ENCODE assay signal across 8 mouse cellular contexts in genomic region chr5:122423083-122423482, GRCm38 (mm10). TPM values are rescaled to one million over a fixed set of nuclear protein-coding genes. Genes with fewer than 3 reads are reported as not detected.
DNase-seq lines count a peak whose midpoint lies in the region; ATAC-seq and TF ChIP-seq lines count a peak whose summit lies in the region.

No protein-coding gene starts in this region.

- H3K9ac ChIP-seq in heart, embryonic 12.5 days: peak overlapping the region; percentile 95
- peak overlapping the region; percentile 82 for H3K9ac ChIP-seq in CH12.LX (ENCODE audit: insufficient read depth, low read depth)
- peak overlapping the region; percentile 89 for H3K9ac ChIP-seq in forebrain, embryonic 11.5 days (ENCODE audit: low read length)
- H3K9ac ChIP-seq in liver, embryonic 13.5 days: peak overlapping the region; percentile 94

- 26% methylated on average over 15 of the region's 15 CpGs for WGBS in heart, embryonic 12.5 days
- WGBS in forebrain, embryonic 11.5 days: 40% methylated on average over 15 of the region's 15 CpGs
- 16% methylated on average over 15 of the region's 15 CpGs for WGBS in liver, embryonic 13.5 days (ENCODE audit: insufficient replicate concordance)

- peak overlapping the region; percentile 90 for H3K4me2 ChIP-seq in heart, embryonic 12.5 days
- peak overlapping the region; percentile 45; the same call in 1 of the 2 replicates for H3K4me2 ChIP-seq in CH12.LX (ENCODE audit: insufficient read depth, low read depth, poor library complexity, severe bottlenecking)
- H3K4me2 ChIP-seq in forebrain, embryonic 11.5 days (ENCODE audit: low read depth, low read length, severe bottlenecking): peak overlapping the region; percentile 62
- peak overlapping the region; percentile 93 for H3K4me2 ChIP-seq in liver, embryonic 13.5 days

- peaks cover 9% of the 10 kb centered on the region for H3K36me3 ChIP-seq in heart, embryonic 12.5 days
- peaks cover 7 to 28% of the 10 kb centered on the region in 2 experiments for H3K36me3 ChIP-seq in CH12.LX (replicated peaks in 1 of 2; ENCODE audit: control insufficient read depth in 1 of 2, insufficient read depth in 1 of 2, low read length in 1 of 2)
- H3K36me3 ChIP-seq in forebrain, embryonic 11.5 days (ENCODE audit: control insufficient read depth, insufficient read depth, low read length): no peaks in the 10 kb centered on the region; the same call in 1 of the 2 replicates
- H3K36me3 ChIP-seq in liver, embryonic 13.5 days: peaks cover 9% of the 10 kb centered on the region

- H3K4me3 ChIP-seq in heart, embryonic 12.5 days: peak overlapping the region; percentile 90
- H3K4me3 ChIP-seq in CH12.LX (replicated peaks in 1 of 3; ENCODE audit: low read depth in 2 of 3, low read length in 2 of 3, poor library complexity in 1 of 3): peak overlapping the region; percentile 94 to 98 (median 95)
- peak overlapping the region; percentile 98 for H3K4me3 ChIP-seq in forebrain, embryonic 11.5 days (ENCODE audit: low read depth, low read length)
- H3K4me3 ChIP-seq in liver, embryonic 13.5 days (replicated peaks): peak overlapping the region; percentile 97

- H3K4me1 ChIP-seq in heart, embryonic 12.5 days (replicated peaks): peaks cover 21% of the 10 kb centered on the region
- peaks cover 6 to 20% of the 10 kb centered on the region in 2 experiments; a peak in 3 of 4 replicates for H3K4me1 ChIP-seq in CH12.LX (ENCODE audit: control insufficient read depth in 1 of 2, insufficient read depth in 2 of 2)
- peaks cover 3% of the 10 kb centered on the region; the same call in 1 of the 2 replicates for H3K4me1 ChIP-seq in forebrain, embryonic 11.5 days (replicated peaks; ENCODE audit: control insufficient read depth, insufficient read depth, low read length)
- peaks cover 34% of the 10 kb centered on the region for H3K4me1 ChIP-seq in liver, embryonic 13.5 days (replicated peaks)

- no peak for ATAC-seq in heart, embryonic 12.5 days (ENCODE audit: insufficient number of reproducible peaks, low FRiP score)
- ATAC-seq in forebrain, embryonic 11.5 days (replicated peaks; ENCODE audit: low FRiP score): no peak
- no peak for ATAC-seq in liver, embryonic 13.5 days (ENCODE audit: low read depth)

- no peak for TF ChIP-seq EP300 in CH12.LX (IDR thresholded peaks at IDR 0.05; ENCODE audit: low read length)

- no peak for DNase-seq in heart, adult 18-20 months
- DNase-seq in CH12.LX (ENCODE audit: extremely low read depth) (peak; percentile 14), adipocyte (ENCODE audit: low spot score) (no peak)
- DNase-seq in forebrain, embryonic 11.5 days (ENCODE audit: low spot score): no peak
- DNase-seq in liver, embryonic 13.5 days: peak; percentile 17
- no peak for DNase-seq in testis, postnatal 10 days (ENCODE audit: low spot score)
- DNase-seq in thymus, postnatal 25 days: no peak

- H3K27me3 ChIP-seq in heart, embryonic 12.5 days (replicated peaks): no peaks in the 10 kb centered on the region
- H3K27me3 ChIP-seq in CH12.LX (replicated peaks): no peaks in the 10 kb centered on the region
- no peaks in the 10 kb centered on the region for H3K27me3 ChIP-seq in forebrain, embryonic 11.5 days (ENCODE audit: control insufficient read depth, insufficient read depth, low read length)
- no peaks in the 10 kb centered on the region for H3K27me3 ChIP-seq in liver, embryonic 13.5 days

- no peak overlapping the region for H3K27ac ChIP-seq in heart, embryonic 12.5 days (ENCODE audit: poor library complexity, severe bottlenecking)
- H3K27ac ChIP-seq in CH12.LX (ENCODE audit: insufficient read depth, low read depth): no peak overlapping the region
- no peak overlapping the region for H3K27ac ChIP-seq in forebrain, embryonic 11.5 days (ENCODE audit: low read depth, low read length)
- H3K27ac ChIP-seq in liver, embryonic 13.5 days: peak overlapping the region; percentile 77

- TF ChIP-seq CTCF in CH12.LX (conservative IDR thresholded peaks at IDR 0.05 in 1 of 2, IDR thresholded peaks at IDR 0.05 in 1 of 2; ENCODE audit: low read depth in 2 of 2, low read length in 2 of 2): no peak

- dilution Hi-C loops in CH12.LX (cut with MboI; ENCODE audit: extremely low pct_ligation_motif_present, extremely low pct_unique_long_range_greater_than_20kb, low sequenced_read_pairs): no loop called here

- peaks cover 17% of the 10 kb centered on the region for H3K79me2 ChIP-seq in CH12.LX (replicated peaks; ENCODE audit: control insufficient read depth, extremely low read depth, insufficient read depth, poor library complexity, severe bottlenecking)

- no peaks in the 10 kb centered on the region for H3K9me3 ChIP-seq in heart, embryonic 12.5 days (replicated peaks)
- H3K9me3 ChIP-seq in CH12.LX (replicated peaks; ENCODE audit: low read length): no peaks in the 10 kb centered on the region
- no peaks in the 10 kb centered on the region for H3K9me3 ChIP-seq in forebrain, embryonic 11.5 days (ENCODE audit: control insufficient read depth, low read length)
- H3K9me3 ChIP-seq in liver, embryonic 13.5 days (replicated peaks): no peaks in the 10 kb centered on the region

- TF ChIP-seq POLR2A in CH12.LX (IDR thresholded peaks at IDR 0.05; ENCODE audit: low read depth, low read length): no peak

- in situ Hi-C loops in CH12.LX (cut with MboI; ENCODE audit: low pct_ligation_motif_present, low pct_unique_long_range_greater_than_20kb, low sequenced_read_pairs): no loop called here

- no peak for TF ChIP-seq RAD21 in CH12.LX (IDR thresholded peaks at IDR 0.05; ENCODE audit: low read depth, low read length)

TF ChIP-seq in CH12.LX, 34 proteins besides CTCF, POLR2A, EP300 and RAD21:
- TF ChIP-seq ZKSCAN1 (IDR thresholded peaks at IDR 0.05; ENCODE audit: borderline replicate concordance, low read depth, low read length): no peak
- TF ChIP-seq MYC (IDR thresholded peaks at IDR 0.05; ENCODE audit: low read depth, low read length): no peak
- no peak for TF ChIP-seq SMC3 (IDR thresholded peaks at IDR 0.05; ENCODE audit: low read depth, low read length)
- no peak for TF ChIP-seq MEF2A (IDR thresholded peaks at IDR 0.05; ENCODE audit: borderline replicate concordance, low read depth, low read length)
- TF ChIP-seq RCOR1 (conservative IDR thresholded peaks at IDR 0.05; ENCODE audit: low read depth, low read length): no peak
- no peak for TF ChIP-seq TBP (conservative IDR thresholded peaks at IDR 0.05; ENCODE audit: low read depth, low read length)

RNA-seq across cellular contexts. Expression of gene Anapc7, which starts 1.6 kb away (rescaled TPM):
- polyA plus RNA-seq in heart, embryonic 12.5 days (2016; fragmentation: Nextera tagmentation; extraction: Ambion mirVana): 32.0 and 35.4 TPM in 2 replicates
- total RNA-seq in heart, adult 18-20 months (2021): 10 to 100 TPM; 31.8 to 32.4 TPM
- total RNA-seq in CH12.LX (2012; rRNA removed): 36.6 and 39.4 TPM in 2 replicates
- 21.3 and 21.9 TPM in 2 replicates for total RNA-seq in CH12.LX (2014; rRNA removed)
- 43.3 and 45.4 TPM in 2 replicates for polyA plus RNA-seq in CH12.LX (2012; ENCODE audit: insufficient read length, low read depth)
- polyA plus RNA-seq in forebrain, embryonic 11.5 days (2014; fragmentation: Nextera tagmentation; extraction: Ambion mirVana): 28.3 and 31.9 TPM in 2 replicates
- polyA plus RNA-seq in liver, embryonic 13.5 days (2015; fragmentation: Nextera tagmentation; extraction: Ambion mirVana): 18.4 and 18.9 TPM in 2 replicates

RNA-seq across cellular contexts. Expression of gene Arpc3, which starts 31.4 kb away (rescaled TPM):
- polyA plus RNA-seq in heart, embryonic 12.5 days (2016; fragmentation: Nextera tagmentation; extraction: Ambion mirVana): 105 and 109 TPM in 2 replicates
- total RNA-seq in heart, adult 18-20 months (2021): 10 to 100 TPM; 92.8 to 97.7 TPM
- total RNA-seq in CH12.LX (2012; rRNA removed) (297 and 315 TPM in 2 replicates), CH12.LX (2014; rRNA removed) (425 and 543 TPM in 2 replicates)
- polyA plus RNA-seq in CH12.LX (2012; ENCODE audit: insufficient read length, low read depth): 256 TPM in 2 replicates
- 64.5 and 71.2 TPM in 2 replicates for polyA plus RNA-seq in forebrain, embryonic 11.5 days (2014; fragmentation: Nextera tagmentation; extraction: Ambion mirVana)
- polyA plus RNA-seq in liver, embryonic 13.5 days (2015; fragmentation: Nextera tagmentation; extraction: Ambion mirVana): 103 and 115 TPM in 2 replicates

RNA-seq across cellular contexts. Expression of gene Fam216a, which starts 50.9 kb away (rescaled TPM):
- polyA plus RNA-seq in heart, embryonic 12.5 days (2016; fragmentation: Nextera tagmentation; extraction: Ambion mirVana): 59.3 and 64.2 TPM in 2 replicates
- total RNA-seq in heart, adult 18-20 months (2021): 10 to 100 TPM in 1 of 2 experiments, 1 to 10 TPM in 1; 9.7 to 11.9 TPM
- 37.2 and 38.2 TPM in 2 replicates for total RNA-seq in CH12.LX (2012; rRNA removed)
- 50.2 and 55.8 TPM in 2 replicates for total RNA-seq in CH12.LX (2014; rRNA removed)
- 41.4 and 41.5 TPM in 2 replicates for polyA plus RNA-seq in CH12.LX (2012; ENCODE audit: insufficient read length, low read depth)
- 110 and 127 TPM in 2 replicates for polyA plus RNA-seq in forebrain, embryonic 11.5 days (2014; fragmentation: Nextera tagmentation; extraction: Ambion mirVana)
- polyA plus RNA-seq in liver, embryonic 13.5 days (2015; fragmentation: Nextera tagmentation; extraction: Ambion mirVana): 23.4 and 23.6 TPM in 2 replicates

RNA-seq across cellular contexts. Expression of gene Gpn3, which starts 51.4 kb away (rescaled TPM):
- polyA plus RNA-seq in heart, embryonic 12.5 days (2016; fragmentation: Nextera tagmentation; extraction: Ambion mirVana): 58.7 and 59.1 TPM in 2 replicates
- total RNA-seq in heart, adult 18-20 months (2021): 10 to 100 TPM; 31.8 to 33.0 TPM
- total RNA-seq in CH12.LX (2012; rRNA removed): 61.4 and 66.8 TPM in 2 replicates
- total RNA-seq in CH12.LX (2014; rRNA removed): 96.1 and 97.1 TPM in 2 replicates
- 65.9 and 74.6 TPM in 2 replicates for polyA plus RNA-seq in CH12.LX (2012; ENCODE audit: insufficient read length, low read depth)
- polyA plus RNA-seq in forebrain, embryonic 11.5 days (2014; fragmentation: Nextera tagmentation; extraction: Ambion mirVana): 65.0 and 77.7 TPM in 2 replicates
- polyA plus RNA-seq in liver, embryonic 13.5 days (2015; fragmentation: Nextera tagmentation; extraction: Ambion mirVana): 74.4 and 86.6 TPM in 2 replicates

Comparison
In these comparisons a context has a peak if more than half of its experiments do, and no peak if none do; other contexts are left out.
1. DNase-seq: peak in CH12.LX (single experiment) and liver, embryonic 13.5 days (single experiment); none in heart, adult 18-20 months (0 of 2), forebrain, embryonic 11.5 days (single experiment), testis, postnatal 10 days (single experiment), adipocyte (single experiment) and thymus, postnatal 25 days (single experiment).
2. Peak in every context shown above with its lines, with median percentiles within 50 percentile points of each other: H3K4me2 ChIP-seq, H3K4me3 ChIP-seq and H3K9ac ChIP-seq.